Mouse (Mus musculus): ENCODE results near the gene Lrrc28. TPM values are rescaled to one million over a fixed set of nuclear protein-coding genes. Genes with fewer than 3 reads are reported as not detected.

The Lrrc28 gene
- total and polyA plus RNA-seq, 2 experiments from 2014 or later: 32.2 to 70.4 TPM

DNA sequence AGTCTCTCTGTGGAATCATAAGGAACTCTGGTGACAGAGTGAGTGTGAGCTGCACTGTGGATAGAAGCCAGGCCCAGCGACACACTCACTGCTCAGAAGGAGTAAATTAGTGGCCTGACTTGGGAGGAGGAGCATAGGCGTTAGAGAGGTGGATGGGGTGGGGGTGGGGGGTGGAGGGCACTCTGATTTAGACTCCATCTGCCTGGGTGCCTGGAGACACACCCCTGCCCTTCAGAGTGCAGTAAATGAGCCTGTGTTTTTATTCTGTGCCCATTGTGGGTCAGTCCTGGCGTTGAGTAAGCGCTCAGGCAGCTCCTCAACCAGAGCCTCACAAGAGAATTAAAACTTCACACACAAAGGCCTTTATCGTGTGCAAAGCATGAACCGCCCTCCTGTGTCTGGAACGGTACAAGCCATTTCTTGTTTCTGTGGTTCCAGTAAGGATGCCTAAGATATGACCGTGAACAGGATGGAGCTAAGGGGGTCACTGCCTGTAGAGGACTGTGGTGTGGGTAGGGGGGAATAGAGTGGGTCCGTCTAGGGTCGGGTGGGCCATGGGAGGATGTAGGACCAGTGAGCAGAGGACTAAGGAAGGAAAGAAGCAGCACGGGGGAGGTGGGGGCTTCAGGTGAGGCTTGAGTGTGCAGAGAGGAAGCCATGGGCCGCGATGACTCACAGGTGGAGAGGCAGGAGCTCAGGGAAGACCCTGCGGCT, 19.1 kb upstream of the Lrrc28 start:
- Histone ChIP-seq H3K27me3 (ENCODE audit: insufficient read depth, low read length) (no peaks in the 10 kb centered on the region), H3K9ac (no peak overlapping the region), H3K27ac (ENCODE audit: low read depth, low read length) (no peak overlapping the region), H3K4me2 (ENCODE audit: low read depth) (no peak overlapping the region), H3K4me3 (ENCODE audit: low read depth, low read length) (no peak overlapping the region), H3K4me1 (ENCODE audit: insufficient read depth) (no peaks in the 10 kb centered on the region), H3K9me3 (ENCODE audit: low read length) (no peaks in the 10 kb centered on the region), H3K36me3 (ENCODE audit: insufficient read depth) (no peaks in the 10 kb centered on the region)
- no peak for TF ChIP-seq CTCF (IDR thresholded peaks at IDR 0.05; ENCODE audit: low read depth)
- WGBS: 54% methylated on average over 14 of the region's 14 CpGs
- peak; percentile 29; the same call in 1 of the 2 replicates for ATAC-seq
- DNase-seq: no peak

DNA sequence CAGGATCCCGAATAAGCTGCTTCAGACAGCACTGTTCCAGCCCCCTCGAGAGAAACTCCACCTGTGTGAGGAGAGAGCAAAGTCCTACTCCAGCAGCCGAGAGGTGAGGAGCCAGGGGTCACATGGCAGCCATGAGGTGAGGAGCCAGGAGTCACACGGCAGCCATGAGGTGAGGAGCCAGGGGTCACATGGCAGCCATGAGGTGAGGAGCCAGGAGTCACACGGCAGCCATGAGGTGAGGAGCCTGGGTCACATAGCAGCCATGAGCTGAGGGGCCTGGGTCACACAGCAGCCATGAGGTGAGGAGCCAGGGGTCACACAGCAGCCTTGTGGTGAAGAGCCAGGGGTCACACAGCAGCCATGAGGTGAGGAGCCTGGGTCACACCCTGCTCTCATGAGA, 17.4 kb upstream of the Lrrc28 start:
- H3K9me3 ChIP-seq (ENCODE audit: low read length): no peaks in the 10 kb centered on the region
- no peak overlapping the region for H3K27ac ChIP-seq (ENCODE audit: low read depth, low read length)
- TF ChIP-seq CTCF (IDR thresholded peaks at IDR 0.05; ENCODE audit: low read depth): no peak
- WGBS: 92% methylated on average over 5 of the region's 5 CpGs
- H3K4me1 ChIP-seq (ENCODE audit: insufficient read depth): no peaks in the 10 kb centered on the region
- H3K9ac ChIP-seq: no peak overlapping the region
- ATAC-seq (no peak), DNase-seq (no peak)
- no peak overlapping the region for H3K4me3 ChIP-seq (ENCODE audit: low read depth, low read length)
- no peaks in the 10 kb centered on the region for H3K36me3 ChIP-seq (ENCODE audit: insufficient read depth)
- no peak overlapping the region for H3K4me2 ChIP-seq (ENCODE audit: low read depth)
- no peaks in the 10 kb centered on the region for H3K27me3 ChIP-seq (ENCODE audit: insufficient read depth, low read length)

DNA sequence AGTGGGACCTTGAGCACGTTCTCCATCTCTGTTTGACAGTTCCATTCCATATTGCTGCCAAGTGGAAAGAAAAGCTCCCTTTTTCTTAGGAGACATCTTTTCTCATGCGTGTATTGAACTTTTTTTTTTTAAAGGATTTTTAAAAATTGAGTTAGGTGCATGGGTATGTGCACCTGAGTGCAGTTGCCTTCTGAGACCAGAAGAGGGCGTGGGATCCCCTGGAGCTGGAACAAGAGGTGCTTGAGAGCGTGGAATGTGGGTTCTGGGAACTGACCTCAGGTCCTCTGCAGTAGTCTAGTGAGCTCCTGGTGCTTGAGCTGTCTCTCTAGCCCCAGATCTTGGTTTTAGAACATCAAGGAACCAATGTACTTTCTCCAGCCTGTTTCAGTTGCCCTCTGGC, 13.0 kb upstream of the Lrrc28 start:
- H3K27ac ChIP-seq (ENCODE audit: low read depth, low read length): no peak overlapping the region
- no peak overlapping the region for H3K4me2 ChIP-seq (ENCODE audit: low read depth)
- WGBS: 91% methylated on average over 4 of the region's 4 CpGs
- TF ChIP-seq CTCF (IDR thresholded peaks at IDR 0.05; ENCODE audit: low read depth): no peak
- H3K4me3 ChIP-seq (ENCODE audit: low read depth, low read length): no peak overlapping the region
- ATAC-seq (no peak), DNase-seq (no peak)
- no peaks in the 10 kb centered on the region for H3K9me3 ChIP-seq (ENCODE audit: low read length)
- no peak overlapping the region for H3K9ac ChIP-seq
- no peaks in the 10 kb centered on the region for H3K27me3 ChIP-seq (ENCODE audit: insufficient read depth, low read length)
- no peaks in the 10 kb centered on the region for H3K4me1 ChIP-seq (ENCODE audit: insufficient read depth)
- H3K36me3 ChIP-seq (ENCODE audit: insufficient read depth): no peaks in the 10 kb centered on the region

DNA sequence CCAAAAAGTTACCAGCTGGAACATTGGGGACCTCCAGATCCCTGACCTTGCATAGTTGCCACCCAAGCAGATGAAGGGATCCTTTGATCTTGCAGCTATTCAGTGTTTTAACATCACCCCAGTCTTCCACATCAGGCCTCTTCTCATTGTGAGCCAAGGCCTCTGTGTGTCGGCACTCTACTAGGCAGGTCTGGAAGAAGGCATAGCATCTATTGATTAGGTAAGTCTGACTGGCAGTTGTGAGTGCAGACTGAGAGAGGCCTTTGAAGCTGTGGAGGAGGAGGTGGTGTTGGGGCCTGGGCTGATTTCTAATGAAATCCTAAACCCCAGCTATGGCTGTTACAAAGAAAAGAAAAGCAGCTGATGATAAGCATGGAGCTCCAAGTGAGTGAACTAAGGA, 10.1 kb upstream of the Lrrc28 start:
- H3K9ac ChIP-seq: no peak overlapping the region
- no peak overlapping the region for H3K4me3 ChIP-seq (ENCODE audit: low read depth, low read length)
- ATAC-seq (0 out of 2 replicates have a peak, but pooled peaks have one; percentile 40), DNase-seq (no peak)
- H3K4me2 ChIP-seq (ENCODE audit: low read depth): no peak overlapping the region
- no peaks in the 10 kb centered on the region for H3K27me3 ChIP-seq (ENCODE audit: insufficient read depth, low read length)
- H3K9me3 ChIP-seq (ENCODE audit: low read length): no peaks in the 10 kb centered on the region
- H3K4me1 ChIP-seq (ENCODE audit: insufficient read depth): no peaks in the 10 kb centered on the region
- WGBS: 15% methylated on average over 1 of the region's 1 CpGs
- no peak for TF ChIP-seq CTCF (IDR thresholded peaks at IDR 0.05; ENCODE audit: low read depth)
- H3K36me3 ChIP-seq (ENCODE audit: insufficient read depth): no peaks in the 10 kb centered on the region
- no peak overlapping the region for H3K27ac ChIP-seq (ENCODE audit: low read depth, low read length)

DNA sequence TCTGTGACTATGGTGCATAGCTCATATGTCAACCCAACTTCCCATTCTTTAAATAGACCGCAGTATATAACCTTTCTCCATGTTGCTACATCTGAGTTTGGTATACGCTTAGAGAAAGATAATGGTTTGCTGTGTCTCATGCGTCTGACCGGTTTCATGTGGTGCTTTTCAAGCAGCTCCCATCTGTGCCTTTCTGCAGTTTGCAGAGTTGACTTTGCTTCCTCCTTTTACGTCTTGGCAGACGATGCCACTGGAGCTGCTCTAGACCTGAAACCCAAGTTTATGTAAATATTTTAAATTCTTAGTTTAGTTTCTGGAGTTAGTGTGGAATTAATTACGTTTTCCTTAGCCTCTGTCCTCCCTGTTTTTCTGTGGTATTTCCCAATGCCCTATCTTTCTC, 9.6 kb upstream of the Lrrc28 start:
- no peak for TF ChIP-seq CTCF (IDR thresholded peaks at IDR 0.05; ENCODE audit: low read depth)
- DNase-seq: no peak

DNA sequence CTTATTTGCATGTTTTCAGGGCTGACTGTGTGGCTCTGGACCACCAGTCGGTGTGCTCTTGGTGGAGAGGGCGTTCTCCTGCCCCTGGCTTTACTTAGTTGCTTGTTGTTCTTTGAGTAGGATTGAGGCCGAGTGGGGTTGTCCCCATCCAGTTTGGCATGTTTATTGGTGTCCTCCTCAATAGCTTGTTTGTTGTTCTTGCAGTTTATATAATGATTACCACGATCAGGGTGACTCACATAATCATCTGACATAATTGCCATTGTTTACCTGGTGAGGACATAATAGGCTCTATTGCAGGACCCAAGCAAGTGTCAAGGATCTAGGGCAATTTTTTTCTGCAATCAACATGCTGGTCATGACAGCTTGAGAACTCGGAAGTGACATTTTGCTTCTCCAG, 7.1 kb upstream of the Lrrc28 start:
- Histone ChIP-seq H3K27me3 (ENCODE audit: insufficient read depth, low read length) (no peaks in the 10 kb centered on the region), H3K4me3 (ENCODE audit: low read depth, low read length) (no peak overlapping the region), H3K9me3 (ENCODE audit: low read length) (no peaks in the 10 kb centered on the region), H3K4me2 (ENCODE audit: low read depth) (no peak overlapping the region), H3K36me3 (ENCODE audit: insufficient read depth) (no peaks in the 10 kb centered on the region), H3K4me1 (ENCODE audit: insufficient read depth) (no peaks in the 10 kb centered on the region), H3K9ac (no peak overlapping the region), H3K27ac (ENCODE audit: low read depth, low read length) (no peak overlapping the region)
- ATAC-seq: no peak
- DNase-seq: no peak
- TF ChIP-seq CTCF (IDR thresholded peaks at IDR 0.05; ENCODE audit: low read depth): no peak
- 63% methylated on average over 5 of the region's 5 CpGs for WGBS

More for the DNA sequence above, 9.6 kb upstream of the Lrrc28 start:
- H3K36me3 ChIP-seq (ENCODE audit: insufficient read depth): no peaks in the 10 kb centered on the region
- no peak overlapping the region for H3K4me3 ChIP-seq (ENCODE audit: low read depth, low read length)
- H3K9ac ChIP-seq: no peak overlapping the region
- H3K4me2 ChIP-seq (ENCODE audit: low read depth): no peak overlapping the region
- H3K27ac ChIP-seq (ENCODE audit: low read depth, low read length): no peak overlapping the region
- H3K9me3 ChIP-seq (ENCODE audit: low read length): no peaks in the 10 kb centered on the region
- H3K4me1 ChIP-seq (ENCODE audit: insufficient read depth): no peaks in the 10 kb centered on the region
- no peaks in the 10 kb centered on the region for H3K27me3 ChIP-seq (ENCODE audit: insufficient read depth, low read length)
- ATAC-seq: peak; percentile 12; the same call in 1 of the 2 replicates
- WGBS: 80% methylated on average over 7 of the region's 7 CpGs

DNA sequence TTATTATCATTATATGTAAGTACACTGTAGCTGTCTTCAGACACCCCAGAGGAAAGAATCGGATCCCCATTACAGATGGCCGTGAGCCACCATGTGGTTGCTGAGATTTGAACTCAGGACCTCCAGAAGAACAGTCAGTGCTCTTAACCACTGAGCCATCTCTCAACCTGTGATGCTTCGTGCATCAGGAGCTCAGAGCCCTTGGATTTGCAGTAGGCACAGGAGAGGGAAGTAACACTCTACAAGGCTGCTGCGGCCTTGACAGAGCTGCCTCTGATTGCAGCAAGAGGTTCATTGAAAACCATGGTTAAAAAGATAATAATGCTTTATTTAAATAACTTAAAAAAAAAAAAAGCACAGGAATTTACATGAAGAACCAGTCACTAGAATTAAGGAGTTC, 3.3 kb upstream of the Lrrc28 start:
- Histone ChIP-seq H3K4me1 (ENCODE audit: insufficient read depth) (peaks cover 8% of the 10 kb centered on the region; the same call in 1 of the 2 replicates), H3K9me3 (ENCODE audit: low read length) (no peaks in the 10 kb centered on the region), H3K9ac (no peak overlapping the region), H3K36me3 (ENCODE audit: insufficient read depth) (no peaks in the 10 kb centered on the region), H3K4me2 (ENCODE audit: low read depth) (no peak overlapping the region), H3K27ac (ENCODE audit: low read depth, low read length) (no peak overlapping the region), H3K27me3 (ENCODE audit: insufficient read depth, low read length) (no peaks in the 10 kb centered on the region), H3K4me3 (ENCODE audit: low read depth, low read length) (no peak overlapping the region)
- 66% methylated on average over 4 of the region's 4 CpGs for WGBS
- TF ChIP-seq CTCF (IDR thresholded peaks at IDR 0.05; ENCODE audit: low read depth): no peak
- DNase-seq (no peak), ATAC-seq (no peak)
